Mouse (Mus musculus) CH12.LX (cell line): ENCODE results near the gene Btbd9. TPM values are rescaled to one million over a fixed set of nuclear protein-coding genes. Genes with fewer than 3 reads are reported as not detected.

Experiments used
- DNase-seq: peaks from one replicate; pipeline ENCODE4 v3.0.0-alpha.2; 2013; ENCODE audit errors: extremely low read depth
- H3K27ac ChIP-seq: 2 replicates; pipeline ENCODE4 v1.5.1; 2012; ENCODE audit warnings: low read depth, mild to moderate bottlenecking, control low read depth, moderate library complexity; ENCODE audit not compliant: insufficient read depth
- H3K27me3 ChIP-seq: replicated peaks from 2 replicates; pipeline ENCODE3; 2012; ENCODE audit warnings: inconsistent platforms
- H3K36me3 ChIP-seq, 2 experiments: replicated peaks in 1 of 2; 2 replicates each; pipeline versions ENCODE3 to v1.6.1; 2012; ENCODE audit warnings: inconsistent platforms in 1 of 2, low read length in 1 of 2, mild to moderate bottlenecking in 1 of 2, mixed read lengths in 1 of 2, moderate library complexity in 1 of 2; ENCODE audit not compliant: control insufficient read depth in 1 of 2, insufficient read depth in 1 of 2
- H3K4me1 ChIP-seq, 2 experiments: 2 replicates each; pipeline ENCODE4 v1.6.1; 2012; ENCODE audit warnings: inconsistent platforms in 1 of 2, moderate library complexity in 1 of 2; ENCODE audit not compliant: insufficient read depth in 2 of 2, control insufficient read depth in 1 of 2
- H3K4me2 ChIP-seq: 2 replicates; pipeline ENCODE4 v1.6.1; 2012; ENCODE audit warnings: low read depth, mild to moderate bottlenecking, control low read depth; ENCODE audit not compliant: poor library complexity, insufficient read depth, severe bottlenecking
- H3K4me3 ChIP-seq, 3 experiments: fragments of 150-350 bp in 1 of 3; sonication (generic) in 1 of 3; replicated peaks in 1 of 3; 2 replicates each; pipeline versions ENCODE3 to v1.5.1; 2011 to 2012; ENCODE audit warnings: low read depth in 2 of 3, low read length in 2 of 3, mild to moderate bottlenecking in 2 of 3, moderate library complexity in 2 of 3, control low read depth in 1 of 3, improper control_type of control experiment in 1 of 3, inconsistent platforms in 1 of 3, mixed read lengths in 1 of 3; ENCODE audit not compliant: poor library complexity in 1 of 3
- H3K79me2 ChIP-seq: replicated peaks from 2 replicates; pipeline ENCODE4 v1.6.1; 2012; ENCODE audit warnings: mild to moderate bottlenecking, moderate library complexity; ENCODE audit not compliant: control insufficient read depth, poor library complexity, insufficient read depth, severe bottlenecking; ENCODE audit errors: extremely low read depth
- H3K9ac ChIP-seq: 2 replicates; pipeline ENCODE4 v1.6.1; 2012; ENCODE audit warnings: low read depth, mild to moderate bottlenecking, control low read depth, moderate library complexity; ENCODE audit not compliant: insufficient read depth
- H3K9me3 ChIP-seq: replicated peaks from 2 replicates; pipeline ENCODE3; 2012; ENCODE audit warnings: low read length, inconsistent platforms, mixed read lengths
- JUND ChIP-seq: conservative IDR thresholded peaks from 2 replicates; pipeline ENCODE4 v1.6.1; 2011; ENCODE audit warnings: low read depth, low read length, improper control_type of control experiment
- MAFK ChIP-seq: IDR thresholded peaks from 2 replicates; pipeline ENCODE4 v1.6.1; 2011; ENCODE audit warnings: low read length, improper control_type of control experiment; ENCODE audit not compliant: insufficient replicate concordance
- MAX ChIP-seq: IDR thresholded peaks from 2 replicates; pipeline ENCODE4 v1.6.1; 2011; ENCODE audit warnings: low read length, improper control_type of control experiment
- MXI1 ChIP-seq: IDR thresholded peaks from 2 replicates; pipeline ENCODE4 v1.6.1; 2011; ENCODE audit warnings: mild to moderate bottlenecking, low read depth, low read length, improper control_type of control experiment
- PAX5 ChIP-seq: IDR thresholded peaks from 2 replicates; pipeline ENCODE4 v1.6.1; 2012; ENCODE audit warnings: low read length, inconsistent platforms, mixed read lengths
- UBTF ChIP-seq: IDR thresholded peaks from 2 replicates; pipeline ENCODE4 v1.6.1; 2012; ENCODE audit warnings: low read depth, mild to moderate bottlenecking, inconsistent platforms, low read length, improper control_type of control experiment, moderate library complexity
- ZC3H11A ChIP-seq: IDR thresholded peaks from 2 replicates; pipeline ENCODE4 v1.6.1; 2012; ENCODE audit warnings: low read depth, mild to moderate bottlenecking, inconsistent platforms, low read length, improper control_type of control experiment
- ZKSCAN1 ChIP-seq: IDR thresholded peaks from 2 replicates; pipeline ENCODE4 v1.6.1; 2012; ENCODE audit warnings: low read depth, inconsistent platforms, low read length, improper control_type of control experiment, borderline replicate concordance
- dilution Hi-C: fragments of 300-500 bp; cut with MboI; formaldehyde crosslinking; loops from 2 replicates; pipeline ENCODE4 v1.14.3; 2020; ENCODE audit warnings: low sequenced_read_pairs; ENCODE audit not compliant: extremely low pct_unique_long_range_greater_than_20kb, extremely low pct_ligation_motif_present
- in situ Hi-C: fragments of 300-500 bp; cut with MboI; formaldehyde crosslinking; loops from 3 replicates; pipeline ENCODE4 v1.14.3; 2019; ENCODE audit warnings: low sequenced_read_pairs, low pct_ligation_motif_present, low pct_unique_long_range_greater_than_20kb, mixed read lengths
- polyA plus RNA-seq: library from polyadenylated mRNA; unstranded; fragments of >175 nt; gene quantifications from 2 replicates; pipeline ENCODE4 v1.2.1, GENCODE M21; 2012; ENCODE audit warnings: low read depth; ENCODE audit not compliant: insufficient read length
- total RNA-seq, 2 experiments: library from RNA; depleted of rRNA; stranded (reverse); fragments of 300-350 nt in 1 of 2; fragments of >200 nt in 1 of 2; gene quantifications; 2 replicates each; pipeline ENCODE4 v1.2.3; 2012 to 2014

The Btbd9 gene
- total and polyA plus RNA-seq, 3 experiments = 19.3 to 25.4 (median 20.0) TPM

- no peak overlapping the region for H3K27ac ChIP-seq
- H3K27me3 ChIP-seq = no peaks in the 10 kb centered on the region
- no peak overlapping the region for H3K9ac ChIP-seq
- no peaks in the 10 kb centered on the region for H3K9me3 ChIP-seq
- H3K4me1 ChIP-seq = peaks cover 9 to 36% of the 10 kb centered on the region in 2 experiments
- in situ Hi-C loops (no loop called here), dilution Hi-C loops (no loop called here)
- no peak for DNase-seq
- TF ChIP-seq UBTF = no peak
- no peak for TF ChIP-seq JUND
- H3K4me3 ChIP-seq = no peak overlapping the region
- H3K79me2 ChIP-seq = no peaks in the 10 kb centered on the region
- H3K4me2 ChIP-seq = no peak overlapping the region
- H3K36me3 ChIP-seq = peaks cover 7 to 50% of the 10 kb centered on the region in 2 experiments
These were observed 388.0 kb downstream of the Btbd9 start for GRCm38 (mm10) chr17:30188031-30188981.

GRCm38 (mm10) chr17:30187581-30187980, 388.7 kb downstream of the Btbd9 start:
- Histone ChIP-seq H3K4me2 (no peak overlapping the region), H3K36me3 (peaks cover 5 to 43% of the 10 kb centered on the region in 2 experiments), H3K9me3 (no peaks in the 10 kb centered on the region), H3K4me1 (peaks cover 9 to 43% of the 10 kb centered on the region in 2 experiments), H3K27ac (no peak overlapping the region), H3K4me3 (no peak overlapping the region), H3K9ac (no peak overlapping the region), H3K79me2 (no peaks in the 10 kb centered on the region), H3K27me3 (no peaks in the 10 kb centered on the region)
- no peak for DNase-seq
- dilution Hi-C loops = no loop called here
- TF ChIP-seq ZKSCAN1 (no peak), ZC3H11A (no peak), PAX5 (no peak), MXI1 (no peak)
- in situ Hi-C loops = no loop called here

- Histone ChIP-seq H3K4me2 (no peak overlapping the region), H3K36me3 (peaks cover 2 to 39% of the 10 kb centered on the region in 2 experiments), H3K79me2 (no peaks in the 10 kb centered on the region), H3K9me3 (no peaks in the 10 kb centered on the region), H3K4me1 (peaks cover 9 to 48% of the 10 kb centered on the region in 2 experiments), H3K4me3 (no peak overlapping the region), H3K9ac (no peak overlapping the region), H3K27me3 (no peaks in the 10 kb centered on the region), H3K27ac (no peak overlapping the region)
- DNase-seq = no peak
- TF ChIP-seq MAFK = no peak
- TF ChIP-seq MAX = no peak
- dilution Hi-C loops (no loop called here), in situ Hi-C loops (no loop called here)
These were observed 389.1 kb downstream of the Btbd9 start for GRCm38 (mm10) chr17:30187154-30187553.
